Mouse (Mus musculus): ENCODE results near the gene Krt7.

Gene Krt7

GRCm38 (mm10) chr15:101397683-101398082 lies 13.2 kb upstream of the Krt7 start:
- CTCF ChIA-PET: interaction anchor here in 1 of 4 experiments (0.7 kb wide), 1 partner anchor 147 kb away, joined by 4 read pairs; no protein-coding TSS in a partner anchor
- POLR2A ChIA-PET: no interaction called here

GRCm38 (mm10) chr15:101398269-101398668 lies 12.6 kb upstream of the Krt7 start:
- ChIA-PET POLR2A (no interaction called here), CTCF (interaction anchor here in 2 of 4 experiments (0.6 to 0.7 kb wide), 4 partner anchors 9 to 572 kb away, joined by 3 to 12 read pairs (median 5); no protein-coding TSS in a partner anchor)

- ChIA-PET CTCF (interaction anchor here in 3 of 4 experiments (0.6 to 1.1 kb wide), 3 partner anchors 25 to 1815 kb away, joined by 3 to 4 read pairs (median 4); no protein-coding TSS in a partner anchor), POLR2A (interaction anchor here (0.6 to 2.0 kb wide), 4 partner anchors 9 to 16 kb away, joined by 3 to 4 read pairs (median 4); no protein-coding TSS in a partner anchor)
Measured at GRCm38 (mm10) chr15:101412188-101412587, 1.3 kb downstream of the Krt7 start.

GRCm38 (mm10) chr15:101413916-101414635 lies 3.2 kb downstream of the Krt7 start:
- ChIA-PET CTCF (interaction anchor here in 2 of 4 experiments (1.1 to 3.1 kb wide), 12 partner anchors 10 to 173 kb away, joined by 3 to 10 read pairs (median 5); partner anchors contain the start of gene Krt86 (in 1 of the 2)), POLR2A (interaction anchor here in 2 of 4 experiments (0.6 to 2.7 kb wide), 9 partner anchors 9 to 832 kb away, joined by 3 to 17 read pairs (median 5); no protein-coding TSS in a partner anchor)

DNA sequence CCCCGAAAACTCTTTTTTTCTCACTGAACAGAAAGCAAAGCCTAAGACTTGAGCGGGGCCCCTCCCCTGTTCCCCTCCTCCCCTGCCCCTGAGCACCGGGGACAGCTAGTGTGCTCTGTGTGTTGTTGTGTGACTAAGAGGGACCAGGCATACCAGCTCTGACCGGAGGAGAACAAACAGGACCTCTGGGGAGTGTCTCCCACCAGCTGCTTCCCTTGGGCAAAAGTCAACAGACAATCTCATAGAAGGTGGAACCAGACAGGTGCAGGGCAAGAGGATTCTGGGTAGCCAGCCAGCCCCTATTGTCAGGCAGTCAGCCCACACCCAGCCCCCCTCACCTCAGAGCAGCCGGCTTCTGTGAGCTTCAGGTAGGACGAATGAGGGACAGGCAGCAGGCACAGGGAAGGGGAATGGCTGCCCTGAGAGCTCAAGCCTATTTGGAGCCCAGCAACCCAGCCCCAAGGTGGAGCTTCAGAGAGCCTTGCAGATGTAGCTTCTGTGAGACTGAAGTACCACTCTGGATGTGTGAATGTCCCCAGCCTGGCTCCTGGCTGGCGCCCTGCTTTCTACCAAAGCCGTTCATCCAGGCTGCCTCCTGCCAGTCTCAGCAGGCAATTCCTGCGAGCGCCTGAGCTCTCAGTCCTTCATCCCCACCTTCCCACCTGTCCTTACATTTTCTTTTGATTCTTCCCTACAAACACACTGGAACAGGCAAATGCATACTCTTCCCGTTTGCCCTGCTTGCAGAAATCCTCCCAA lies 4.1 kb downstream of the Krt7 start:
- POLR2A ChIA-PET: interaction anchor here in 3 of 4 experiments (0.6 to 2.7 kb wide), 17 partner anchors 8 to 1585 kb away, joined by 3 to 17 read pairs (median 3); partner anchors contain the start of gene Krt80 (in 1 of the 3)
- CTCF ChIA-PET: interaction anchor here (0.5 to 3.1 kb wide), 18 partner anchors 10 to 928 kb away, joined by 3 to 10 read pairs (median 4); partner anchors contain the start of genes Krt86 (in 1 of the 4) and Krt87 (in 1 of the 4)

DNA sequence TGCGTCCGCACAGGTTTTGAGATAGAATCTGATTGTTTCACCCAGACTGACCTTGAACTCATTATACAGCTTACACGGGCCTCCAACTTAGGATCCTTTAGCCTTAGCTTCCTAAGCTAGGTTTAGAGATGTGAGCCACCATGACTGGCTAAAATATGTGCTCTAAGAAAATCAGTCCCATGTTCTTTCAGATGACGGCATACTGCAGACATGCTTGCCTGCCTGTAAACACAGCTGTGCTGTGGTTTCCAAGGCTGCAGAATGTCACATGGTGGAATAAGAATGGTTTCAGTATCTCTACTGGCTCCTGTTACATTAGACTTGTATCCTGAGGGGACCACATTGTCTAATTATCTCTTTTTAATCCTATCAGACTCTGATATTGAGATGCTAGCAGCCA lies 8.1 kb downstream of the Krt7 start:
- CTCF ChIA-PET: no interaction called here
- POLR2A ChIA-PET: no interaction called here

DNA sequence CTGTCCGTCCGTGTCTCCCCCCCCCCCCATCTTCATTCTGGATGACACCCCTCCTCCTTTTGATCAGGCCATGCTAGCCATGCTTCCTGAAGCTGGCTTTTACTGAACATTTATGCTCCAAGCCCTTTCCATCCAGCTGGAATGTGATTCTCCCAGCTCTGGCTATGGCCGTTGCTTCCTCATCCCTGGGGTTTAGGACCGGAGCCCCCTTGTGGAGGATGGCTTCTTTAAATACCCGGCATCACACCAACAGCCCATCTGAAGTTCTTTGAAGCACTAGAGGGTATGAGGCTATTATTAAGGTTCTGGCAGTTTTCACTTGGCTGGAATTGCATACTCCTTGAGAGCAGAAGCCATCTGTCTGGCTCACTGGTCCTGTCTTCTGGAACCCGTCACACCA lies 10.1 kb downstream of the Krt7 start:
- CTCF ChIA-PET: interaction anchor here (0.5 to 1.8 kb wide), 18 partner anchors 11 to 808 kb away, joined by 3 to 10 read pairs (median 4); partner anchors contain the start of gene Krt80 (in 1 of the 4)
- POLR2A ChIA-PET: interaction anchor here in 3 of 4 experiments (0.5 to 1.5 kb wide), 5 partner anchors 9 to 160 kb away, joined by 3 to 4 read pairs (median 4); no protein-coding TSS in a partner anchor

DNA sequence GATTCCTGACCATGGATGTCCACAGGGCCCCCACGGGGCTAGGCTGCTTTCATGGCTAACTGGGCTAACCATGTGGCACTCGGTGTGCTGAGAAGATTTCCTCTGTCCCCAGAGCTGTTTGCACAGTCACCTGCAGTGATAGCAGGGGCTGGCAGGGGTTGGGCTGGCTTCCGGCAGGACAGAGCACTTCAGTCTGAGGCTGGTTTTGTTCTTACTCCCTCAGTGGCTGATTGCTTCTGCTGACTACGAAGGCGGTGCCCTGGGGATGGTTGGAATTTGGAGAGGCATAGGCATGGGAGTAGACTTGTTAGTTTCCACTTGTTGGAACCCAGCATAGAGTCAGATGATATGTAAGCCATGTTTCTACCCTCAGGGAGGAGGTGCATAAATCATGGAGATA lies 14.1 kb downstream of the Krt7 start:
- ChIA-PET CTCF (interaction anchor here in 3 of 4 experiments (0.6 to 1.6 kb wide), 7 partner anchors 11 to 559 kb away, joined by 3 to 7 read pairs (median 4); no protein-coding TSS in a partner anchor), POLR2A (interaction anchor here (0.5 to 1.8 kb wide), 4 partner anchors 10 to 89 kb away, joined by 3 to 11 read pairs (median 5); partner anchors contain the start of gene Krt87 (in 1 of the 4))

DNA sequence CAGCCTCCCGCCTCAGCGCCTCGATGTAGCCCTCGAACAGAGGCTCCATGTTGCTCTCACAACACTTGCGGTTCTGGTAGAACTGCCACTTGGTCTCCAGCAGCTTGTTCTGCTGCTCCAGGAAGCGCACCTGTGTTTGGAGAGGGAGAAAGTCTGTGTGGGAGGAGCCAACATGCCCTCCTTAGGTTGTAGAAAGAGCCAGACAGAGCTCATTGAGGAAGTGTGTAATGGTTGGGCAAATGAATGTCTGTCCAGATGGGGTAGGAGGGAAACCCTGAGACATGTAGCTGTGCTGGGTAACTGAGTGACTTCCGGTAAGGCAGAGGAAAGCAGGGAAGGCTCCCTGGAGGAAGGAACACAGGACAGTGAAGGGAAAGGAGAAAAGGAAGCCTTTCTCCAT lies 25.8 kb downstream of the Krt7 start:
- ChIA-PET CTCF (interaction anchor here (0.6 to 1.5 kb wide), 4 partner anchors 10 to 95 kb away, joined by 3 to 6 read pairs (median 4); no protein-coding TSS in a partner anchor), POLR2A (interaction anchor here in 2 of 4 experiments (0.5 to 1.0 kb wide), 3 partner anchors 22 to 565 kb away, joined by 3 read pairs; no protein-coding TSS in a partner anchor)

DNA sequence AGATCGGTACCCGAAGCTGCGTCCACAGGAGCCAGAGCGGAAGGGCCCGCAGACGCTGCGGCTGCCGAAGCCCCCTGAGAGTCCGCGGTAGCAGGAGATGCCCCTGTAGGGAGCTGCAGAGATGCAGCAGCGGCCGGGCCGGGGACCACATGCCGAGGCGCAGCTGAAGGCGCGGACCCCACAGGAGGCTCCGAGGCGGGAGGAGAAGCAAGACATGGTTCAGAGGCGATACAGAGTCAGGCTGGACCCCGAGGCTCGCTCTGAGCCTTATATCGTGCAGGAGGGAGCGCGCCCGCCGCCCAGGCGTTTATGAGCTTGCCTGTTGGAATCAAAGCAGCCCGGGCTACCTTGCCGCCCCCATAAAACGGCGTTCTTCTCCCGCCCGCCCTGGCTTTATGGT lies 27.7 kb downstream of the Krt7 start, which contains the start of gene Krt87:
Gene Krt87, minus strand, starts transcription at position 250 of the 400 bp plus-strand sequence.
- ChIA-PET POLR2A (interaction anchor here in 2 of 4 experiments (1.0 to 2.0 kb wide), 4 partner anchors 11 to 68 kb away, joined by 3 to 5 read pairs (median 4); partner anchors contain the start of gene Krt80 (in 1 of the 2)), CTCF (interaction anchor here in 1 of 4 experiments (0.6 to 1.9 kb wide), 9 partner anchors 15 to 1232 kb away, joined by 3 to 7 read pairs (median 3); no protein-coding TSS in a partner anchor)

- ChIA-PET POLR2A (no interaction called here), CTCF (no interaction called here)
Measured at GRCm38 (mm10) chr15:101440837-101441236, 30.0 kb downstream of the Krt7 start.

- POLR2A ChIA-PET: no interaction called here
- CTCF ChIA-PET: interaction anchor here in 2 of 4 experiments (0.5 to 1.2 kb wide), 4 partner anchors 13 to 527 kb away, joined by 3 read pairs; no protein-coding TSS in a partner anchor
Measured at GRCm38 (mm10) chr15:101446572-101446971, 35.7 kb downstream of the Krt7 start.

DNA sequence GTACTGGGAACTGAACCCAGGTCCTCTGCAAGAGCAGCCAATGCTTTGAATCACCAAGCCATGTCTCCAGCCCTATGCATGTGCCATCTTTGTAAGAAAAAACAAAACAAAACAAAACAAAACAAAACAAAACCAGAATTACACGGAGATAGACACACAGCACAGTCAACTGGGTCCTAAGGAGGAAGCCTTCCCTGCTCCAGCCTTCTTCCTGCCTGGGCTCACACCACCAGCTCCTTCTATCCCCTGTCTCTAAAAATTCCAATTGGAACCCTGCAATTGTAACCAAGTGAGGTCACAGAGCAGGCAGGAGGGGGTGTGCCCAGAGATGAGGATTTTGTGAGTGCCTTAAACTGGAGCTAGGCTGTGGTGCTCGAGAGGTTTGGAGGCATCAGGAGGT lies 36.6 kb downstream of the Krt7 start, which contains the start of gene Krt88:
Gene Krt88, plus strand, starts transcription at position 301 of the 400 bp plus-strand sequence.
- POLR2A ChIA-PET: interaction anchor here in 1 of 4 experiments (0.8 kb wide), 1 partner anchor 131 kb away, joined by 3 read pairs; no protein-coding TSS in a partner anchor
- CTCF ChIA-PET: interaction anchor here in 2 of 4 experiments (0.7 to 1.2 kb wide), 3 partner anchors 12 to 526 kb away, joined by 3 to 4 read pairs (median 3); no protein-coding TSS in a partner anchor

GRCm38 (mm10) chr15:101453093-101453736 lies 42.4 kb downstream of the Krt7 start:
- ChIA-PET CTCF (interaction anchor here (0.5 to 2.1 kb wide), 47 partner anchors 9 to 531 kb away, joined by 3 to 20 read pairs (median 4); partner anchors contain the start of genes Krt81 (in 1 of the 4), Krt86 (in 1 of the 4) and Krt87 (in 1 of the 4)), POLR2A (interaction anchor here in 2 of 4 experiments (0.6 to 1.2 kb wide), 4 partner anchors 11 to 234 kb away, joined by 3 to 5 read pairs (median 3); partner anchors contain the start of genes Krt81 (in 1 of the 2) and Krt87 (in 1 of the 2))

- ChIA-PET CTCF (interaction anchor here in 2 of 4 experiments (0.6 to 2.0 kb wide), 3 partner anchors 10 to 593 kb away, joined by 3 to 6 read pairs (median 3); no protein-coding TSS in a partner anchor), POLR2A (no interaction called here)
Measured at GRCm38 (mm10) chr15:101454774-101455173, 43.9 kb downstream of the Krt7 start.

GRCm38 (mm10) chr15:101455292-101455691 lies 44.4 kb downstream of the Krt7 start:
- CTCF ChIA-PET: interaction anchor here in 2 of 4 experiments (0.6 to 2.0 kb wide), 3 partner anchors 10 to 593 kb away, joined by 3 to 6 read pairs (median 3); no protein-coding TSS in a partner anchor
- POLR2A ChIA-PET: no interaction called here

DNA sequence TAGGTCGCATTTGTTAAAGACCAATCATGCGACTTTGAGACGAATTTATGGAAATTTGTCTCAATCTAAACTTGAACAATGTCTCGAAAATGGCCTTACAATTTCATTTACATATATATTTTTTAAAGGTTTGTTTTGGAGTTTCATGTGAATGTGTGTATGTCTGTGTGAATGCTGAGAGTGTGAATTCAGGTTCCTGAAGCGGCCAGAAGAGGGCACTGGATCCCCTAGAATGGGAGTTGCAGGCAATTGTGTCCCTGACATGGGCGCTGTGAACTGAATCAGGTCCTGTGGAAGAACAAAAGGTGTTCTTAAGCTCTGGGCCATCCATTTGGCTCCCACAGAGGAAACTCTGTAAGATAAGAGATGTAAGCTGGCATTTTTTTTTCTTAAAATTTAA lies 45.0 kb downstream of the Krt7 start:
- ChIA-PET CTCF (interaction anchor here in 1 of 4 experiments (2.0 kb wide), 1 partner anchor 528 kb away, joined by 6 read pairs; no protein-coding TSS in a partner anchor), POLR2A (no interaction called here)

All from embryonic stem cell, embryonic (primary cell).